Mouse (Mus musculus) limb, embryonic 14.5 days (tissue): Measurements from ENCODE around the gene Muc16. TPM values are rescaled to one million over a fixed set of nuclear protein-coding genes. Genes with fewer than 3 reads are reported as not detected.

ENCODE experiments used
- ATAC-seq: fragments of 200-750 bp; cut with Nextera tagmentation; 2 replicates; pipeline ENCODE4 v1.8.0; 2017; ENCODE audit warnings: low read depth, moderate number of reproducible peaks, moderate TSS enrichment; ENCODE audit not compliant: low FRiP score
- DNase-seq: peaks from one replicate; pipeline ENCODE4 v3.0.0-alpha.2; 2015; ENCODE audit warnings: low spot score
- H3K27ac ChIP-seq: fragments of 300-500 bp; sonication (generic); replicated peaks from 2 replicates; pipeline ENCODE4 v1.5.1; 2014; ENCODE audit warnings: low read depth, mild to moderate bottlenecking, low read length, moderate library complexity, mixed read lengths
- H3K27me3 ChIP-seq: fragments of 300-500 bp; sonication (generic); 2 replicates; pipeline ENCODE4 v1.6.1; 2014; ENCODE audit warnings: low read length, mixed read lengths; ENCODE audit not compliant: control insufficient read depth, insufficient read depth
- H3K36me3 ChIP-seq: fragments of 300-500 bp; sonication (generic); 2 replicates; pipeline ENCODE4 v1.6.1; 2014; ENCODE audit warnings: mild to moderate bottlenecking, low read length, moderate library complexity, mixed read lengths; ENCODE audit not compliant: control insufficient read depth, insufficient read depth
- H3K4me1 ChIP-seq: fragments of 300-500 bp; sonication (generic); 2 replicates; pipeline ENCODE4 v1.6.1; 2014; ENCODE audit warnings: antibody characterized with exemption, low read length, mixed read lengths; ENCODE audit not compliant: control insufficient read depth, insufficient read depth
- H3K4me2 ChIP-seq: fragments of 300-500 bp; sonication (generic); replicated peaks from 2 replicates; pipeline ENCODE4 v1.6.1; 2014; ENCODE audit warnings: low read depth, mild to moderate bottlenecking, low read length, moderate library complexity; ENCODE audit not compliant: severe bottlenecking
- H3K4me3 ChIP-seq: fragments of 300-500 bp; sonication (generic); replicated peaks from 2 replicates; pipeline ENCODE4 v1.5.1; 2014; ENCODE audit warnings: low read length
- H3K9ac ChIP-seq: fragments of 300-500 bp; sonication (generic); 2 replicates; pipeline ENCODE4 v1.6.1; 2014; ENCODE audit warnings: mild to moderate bottlenecking, low read depth, low read length, moderate library complexity; ENCODE audit not compliant: severe bottlenecking
- H3K9me3 ChIP-seq: fragments of 300-500 bp; sonication (generic); 2 replicates; pipeline ENCODE4 v1.6.1; 2016; ENCODE audit warnings: low read length; ENCODE audit not compliant: control insufficient read depth
- POLR2A ChIP-seq: fragments of 200-500 bp; IDR thresholded peaks from 2 replicates; pipeline ENCODE4 v1.8.0; 2012; ENCODE audit warnings: inconsistent platforms, mild to moderate bottlenecking, moderate library complexity, borderline replicate concordance; ENCODE audit not compliant: insufficient read depth, insufficient read length; ENCODE audit errors: extremely low read depth
- WGBS: fragments of 180-500 bp; shearing (Covaris S2); extraction: QIAGEN DNeasy Blood & Tissue Kit; methylation state at CpG from one replicate; pipeline ENCODE4 v1.1.7; 2014; 5-methylcytosine and 5-hydroxymethylcytosine counted together
- polyA plus RNA-seq, 2 experiments: library from polyadenylated mRNA; depleted of rRNA in 1 of 2; stranded (reverse) in 1 of 2; unstranded in 1 of 2; fragments of >200 nt; fragmentation: Nextera tagmentation in 1 of 2; extraction: Ambion mirVana in 1 of 2; gene quantifications; 2 replicates each; pipeline versions ENCODE4 v1.2.1 to v1.2.3; 2012 to 2014

Muc16 gene
- polyA plus RNA-seq, 2 experiments, result 0.59 TPM; not detected in 1

DNA sequence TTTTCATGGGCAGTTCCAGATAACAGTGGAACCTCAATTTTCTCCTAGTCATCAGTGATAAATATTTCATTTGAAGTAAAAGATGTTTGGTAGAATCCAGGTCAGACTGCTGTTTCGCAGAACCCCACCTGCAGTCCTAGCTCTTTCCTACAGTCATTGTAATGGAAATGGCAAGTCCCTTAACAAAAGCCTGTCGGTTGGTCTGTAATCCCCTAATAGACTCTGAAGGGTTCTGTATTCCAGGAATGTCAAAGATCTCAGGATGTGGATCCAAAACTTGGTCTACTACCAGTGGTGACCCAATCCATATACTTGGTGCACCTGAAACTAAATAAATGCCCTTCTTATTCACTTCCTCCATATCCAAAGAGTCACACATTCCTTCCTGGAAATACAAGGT lies 76.0 kb downstream of the Muc16 start:
- H3K9ac ChIP-seq, result no peak overlapping the region
- H3K9me3 ChIP-seq, result no peaks in the 10 kb centered on the region
- ATAC-seq (no peak), DNase-seq (no peak)
- H3K27me3 ChIP-seq, result no peaks in the 10 kb centered on the region
- H3K4me1 ChIP-seq, result no peaks in the 10 kb centered on the region
- no peak overlapping the region for H3K4me2 ChIP-seq
- H3K36me3 ChIP-seq, result no peaks in the 10 kb centered on the region
- H3K4me3 ChIP-seq, result no peak overlapping the region
- TF ChIP-seq POLR2A, result no peak
- no peak overlapping the region for H3K27ac ChIP-seq
- 63% methylated on average over 2 of the region's 2 CpGs for WGBS

DNA sequence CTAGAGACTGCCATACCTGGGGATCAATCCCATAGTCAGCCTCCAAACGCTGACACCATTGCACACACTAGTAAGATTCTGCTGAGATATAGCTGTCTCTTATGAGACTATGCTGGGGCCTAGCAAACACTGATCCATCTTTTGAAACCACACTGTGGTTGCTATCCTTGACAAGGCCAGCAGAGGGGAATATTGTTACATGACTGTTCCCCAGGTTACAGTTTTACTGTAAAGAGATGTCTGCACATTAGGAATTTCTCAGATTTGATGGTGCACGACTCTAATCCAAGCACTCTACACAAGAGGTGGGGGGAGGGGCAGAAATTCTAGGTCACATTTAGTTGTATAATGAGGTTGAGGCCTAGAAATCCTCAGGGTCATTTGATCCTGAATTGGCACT lies 166.2 kb downstream of the Muc16 start:
- H3K27me3 ChIP-seq, result no peaks in the 10 kb centered on the region
- DNase-seq, result no peak
- H3K27ac ChIP-seq, result no peak overlapping the region
- H3K4me1 ChIP-seq, result no peaks in the 10 kb centered on the region
- no peak overlapping the region for H3K4me2 ChIP-seq
- no peak for ATAC-seq
- no peaks in the 10 kb centered on the region for H3K9me3 ChIP-seq
- no peak overlapping the region for H3K9ac ChIP-seq
- no peak overlapping the region for H3K4me3 ChIP-seq
- 54% methylated on average over 2 of the region's 2 CpGs for WGBS
- TF ChIP-seq POLR2A, result no peak
- H3K36me3 ChIP-seq, result no peaks in the 10 kb centered on the region

DNA sequence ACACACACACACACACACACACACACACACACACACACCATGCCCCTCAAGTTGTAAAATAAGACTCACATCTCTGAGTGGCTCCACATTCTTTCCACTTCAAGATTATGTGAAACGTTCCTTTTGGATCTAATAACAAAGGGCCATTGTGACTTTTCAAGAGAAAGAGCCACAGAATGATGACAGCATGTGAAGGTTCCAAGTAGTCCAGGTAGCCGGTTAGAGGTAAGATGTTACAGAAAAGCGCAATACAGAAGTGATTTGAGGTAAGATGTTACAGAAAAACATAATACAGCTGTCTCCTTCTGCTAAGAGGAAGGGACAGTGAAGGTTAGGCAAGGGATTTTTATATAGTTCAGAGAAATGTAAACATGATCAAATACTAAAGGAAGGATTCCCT lies 196.2 kb downstream of the Muc16 start, which contains the start of the genes Zfp558 and Mbd3l1:
Gene Zfp558 (minus strand): TSS at position 101 of the 400 bp plus-strand sequence.
Gene Mbd3l1 (plus strand): TSS at position 192 of the 400 bp plus-strand sequence.
- no peak for TF ChIP-seq POLR2A
- no peaks in the 10 kb centered on the region for H3K36me3 ChIP-seq
- H3K4me2 ChIP-seq, result no peak within 1 kb of the TSS
- no peak for DNase-seq
- H3K27me3 ChIP-seq, result no peaks in the 10 kb centered on the region
- no peaks in the 10 kb centered on the region for H3K9me3 ChIP-seq
- no peak within 1 kb of the TSS for H3K27ac ChIP-seq
- no peaks in the 10 kb centered on the region for H3K4me1 ChIP-seq
- WGBS, result 73% methylated on average over 3 of the region's 3 CpGs
- no peak for ATAC-seq
- H3K4me3 ChIP-seq, result no peak within 1 kb of the TSS
- H3K9ac ChIP-seq, result no peak within 1 kb of the TSS

DNA sequence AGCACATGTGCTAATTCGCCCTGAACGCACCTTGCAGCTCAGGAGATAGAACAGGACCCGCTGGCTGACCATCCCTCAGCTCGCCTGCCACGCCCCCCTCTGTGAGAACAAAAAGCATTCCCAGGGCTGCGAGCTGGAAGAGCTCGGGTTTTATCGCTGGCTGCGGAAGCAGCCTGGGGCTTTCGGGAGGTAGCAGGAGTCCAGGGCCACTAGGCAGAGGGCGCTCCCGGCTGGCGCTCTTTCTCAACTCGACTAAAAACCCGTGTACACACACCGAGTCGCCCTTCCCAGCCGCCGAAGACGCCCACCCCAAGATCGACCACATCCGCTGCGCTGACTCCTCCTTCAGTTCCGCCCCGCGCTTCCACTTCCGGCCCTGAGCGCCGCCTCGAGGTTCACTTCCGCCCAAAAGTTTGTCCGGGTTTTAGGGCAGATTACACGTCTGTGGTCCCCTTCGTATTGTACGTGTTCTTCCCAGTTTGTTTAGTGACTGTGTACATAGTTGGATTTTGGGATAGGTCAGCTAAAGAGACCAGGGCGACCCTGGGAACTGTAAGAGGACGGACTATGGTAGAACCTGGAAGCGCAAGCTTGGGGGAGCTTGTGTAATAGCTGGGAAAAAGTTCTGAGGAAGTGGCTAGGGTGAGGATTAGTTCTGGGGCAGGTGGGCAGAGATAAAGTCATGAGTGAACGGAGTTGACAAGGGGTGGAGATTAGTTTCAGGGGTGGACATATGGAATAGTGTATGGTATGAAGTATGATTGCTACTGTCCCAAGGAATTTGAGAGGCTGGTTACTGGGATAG lies 200.8 kb downstream of the Muc16 start:
- Histone ChIP-seq H3K9ac (peak overlapping the region; percentile 59), H3K4me1 (0 out of 2 replicates have a peak, but pooled peaks cover 5% of the 10 kb centered on the region), H3K27ac (peak overlapping the region; percentile 71), H3K4me3 (peak overlapping the region; percentile 57), H3K36me3 (peaks cover 4% of the 10 kb centered on the region; the same call in 1 of the 2 replicates), H3K27me3 (no peaks in the 10 kb centered on the region), H3K4me2 (peak overlapping the region; percentile 58), H3K9me3 (no peaks in the 10 kb centered on the region)
- WGBS, result 4% methylated on average over 38 of the region's 39 CpGs
- ATAC-seq, result peak; percentile 97
- DNase-seq, result peak; percentile 83
- peak; percentile 58; the same call in 1 of the 2 replicates for TF ChIP-seq POLR2A

DNA sequence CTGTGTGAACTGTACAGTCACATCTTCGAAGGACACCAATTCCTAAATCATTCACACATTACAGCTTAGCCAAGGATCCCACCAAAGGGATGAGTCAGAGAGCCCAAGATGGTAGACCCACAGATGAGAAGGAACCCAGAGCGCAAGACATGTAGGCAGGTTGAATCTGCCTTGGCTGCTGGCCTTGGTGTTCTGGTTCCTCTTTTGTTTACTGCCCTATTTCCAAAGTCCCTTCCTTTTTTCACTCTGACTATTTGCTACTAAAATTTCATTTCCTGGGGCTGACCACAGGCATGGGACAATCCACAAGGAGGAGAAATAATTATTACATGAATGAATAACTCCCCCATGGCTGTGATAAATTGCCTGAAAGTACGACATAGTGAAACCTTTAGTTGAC lies 206.3 kb downstream of the Muc16 start:
- no peaks in the 10 kb centered on the region for H3K27me3 ChIP-seq
- H3K27ac ChIP-seq, result no peak overlapping the region
- peaks cover 10% of the 10 kb centered on the region; the same call in 1 of the 2 replicates for H3K36me3 ChIP-seq
- H3K9ac ChIP-seq, result no peak overlapping the region
- ATAC-seq (no peak), DNase-seq (no peak)
- no peak overlapping the region for H3K4me2 ChIP-seq
- no peaks in the 10 kb centered on the region for H3K9me3 ChIP-seq
- H3K4me3 ChIP-seq, result no peak overlapping the region
- 88% methylated on average over 3 of the region's 3 CpGs for WGBS
- no peak for TF ChIP-seq POLR2A
- H3K4me1 ChIP-seq, result 0 out of 2 replicates have a peak, but pooled peaks cover 4% of the 10 kb centered on the region
